Mouse (Mus musculus) heart, adult 9 months (tissue): Measurements from ENCODE around the gene Tspan7.

Experiments used
- DNase-seq, 2 experiments: peaks; one replicate each; pipeline ENCODE4 v3.0.0; 2022; ENCODE audit warnings: low spot score in 2 of 2

Gene Tspan7

DNA sequence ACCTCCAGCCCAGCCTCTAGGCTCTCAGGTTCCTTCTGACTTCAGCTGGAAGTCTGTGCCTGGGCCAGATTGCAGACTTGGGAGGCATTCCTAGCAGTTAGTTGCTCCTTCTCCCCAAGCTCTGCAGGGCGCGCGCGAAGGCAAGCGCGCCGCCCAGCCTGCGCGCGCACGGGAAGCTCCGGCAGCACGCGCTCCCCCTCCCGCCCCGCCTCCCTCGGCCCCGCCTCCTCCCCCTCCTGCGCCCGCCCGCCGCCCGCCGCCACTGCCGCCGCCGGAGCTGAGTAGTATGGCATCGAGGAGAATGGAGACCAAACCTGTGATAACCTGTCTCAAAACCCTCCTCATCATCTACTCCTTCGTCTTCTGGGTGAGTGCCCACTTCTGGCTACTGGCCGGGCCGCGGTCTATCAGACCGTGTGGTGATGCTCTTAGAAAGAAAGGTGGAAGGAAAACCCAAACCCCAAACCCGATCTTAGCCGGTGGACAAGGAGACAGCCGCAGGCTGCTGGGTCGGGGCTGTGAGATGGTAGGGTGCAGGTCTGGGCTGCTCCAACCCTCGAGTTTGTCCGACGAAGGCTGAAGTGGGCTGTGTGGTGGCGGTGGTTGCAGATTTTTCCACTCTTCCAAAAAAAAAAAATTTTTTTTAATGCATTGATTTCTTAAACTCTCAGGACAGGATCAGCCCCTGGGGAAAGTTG is at the start of gene Tspan7:
Gene Tspan7, plus strand, starts transcription at position 287 of the 698 bp plus-strand sequence.
- peak; percentile 29 to 32 for DNase-seq

GRCm38 (mm10) chrX:10449323-10449980 is 35.5 kb upstream of the Tspan7 start:
- no peak for DNase-seq

DNA sequence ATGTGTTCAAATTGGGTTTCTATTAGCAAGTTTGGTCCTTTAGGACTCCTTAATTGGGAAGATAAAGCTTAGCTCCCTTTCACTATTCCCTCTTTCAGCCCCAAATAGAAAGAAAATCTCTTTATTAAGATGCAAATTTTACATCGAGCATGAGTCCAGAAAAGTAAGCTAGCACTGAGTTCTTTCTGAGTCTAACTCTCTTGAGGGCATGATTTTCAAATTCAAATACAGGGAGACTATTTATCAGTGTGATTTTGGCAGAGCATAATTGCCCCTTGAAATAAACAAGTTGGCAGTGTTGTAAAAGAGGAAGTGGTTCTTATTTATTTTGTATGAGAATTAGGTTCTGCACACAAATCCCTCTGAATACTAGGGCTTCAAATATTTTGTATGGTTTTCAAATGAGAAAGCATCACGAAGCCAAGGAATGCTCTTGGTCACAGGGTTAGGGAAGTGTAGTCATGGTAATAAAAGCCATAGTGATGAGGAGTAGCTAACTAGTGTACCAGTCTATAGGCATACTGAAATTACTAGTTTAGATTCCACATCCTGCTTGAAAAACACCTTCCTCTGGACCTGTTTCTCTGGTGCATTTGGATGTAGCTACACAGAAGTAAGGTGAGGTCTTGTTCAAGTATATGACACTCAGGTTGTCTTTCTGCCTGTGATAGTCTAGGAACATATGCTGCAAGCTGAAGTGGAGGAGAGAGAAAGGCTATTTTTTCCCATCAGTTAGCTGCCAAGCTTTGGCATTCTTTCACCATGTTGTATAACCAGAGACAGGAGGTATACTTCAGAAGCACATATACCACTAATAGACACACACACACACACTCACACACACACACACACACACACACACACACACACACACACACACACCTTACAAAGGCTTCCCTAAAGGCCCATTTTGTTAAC is 34.6 kb upstream of the Tspan7 start:
- DNase-seq, result no peak

- no peak for DNase-seq
Measured at GRCm38 (mm10) chrX:10453798-10454197, 31.2 kb upstream of the Tspan7 start.

DNA sequence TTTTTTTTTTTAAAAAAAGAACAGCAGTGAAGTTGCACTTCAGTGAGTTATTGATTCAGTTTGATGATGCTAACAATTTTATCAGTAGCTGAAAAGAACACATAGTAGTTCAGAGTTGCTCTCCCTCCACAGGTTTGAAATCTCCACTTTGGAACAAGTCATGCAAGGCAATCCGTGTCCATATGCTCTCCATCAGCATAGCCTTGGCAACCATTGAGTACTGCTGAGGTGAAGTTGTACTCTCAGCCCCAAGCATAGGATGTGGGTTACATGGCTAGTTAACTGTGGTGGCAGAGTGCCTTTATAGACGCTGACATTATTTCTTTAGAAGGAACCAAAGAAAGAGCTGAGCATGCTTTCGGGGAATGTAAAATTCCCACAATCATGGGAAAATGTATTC is 27.7 kb upstream of the Tspan7 start:
- no peak for DNase-seq

DNA sequence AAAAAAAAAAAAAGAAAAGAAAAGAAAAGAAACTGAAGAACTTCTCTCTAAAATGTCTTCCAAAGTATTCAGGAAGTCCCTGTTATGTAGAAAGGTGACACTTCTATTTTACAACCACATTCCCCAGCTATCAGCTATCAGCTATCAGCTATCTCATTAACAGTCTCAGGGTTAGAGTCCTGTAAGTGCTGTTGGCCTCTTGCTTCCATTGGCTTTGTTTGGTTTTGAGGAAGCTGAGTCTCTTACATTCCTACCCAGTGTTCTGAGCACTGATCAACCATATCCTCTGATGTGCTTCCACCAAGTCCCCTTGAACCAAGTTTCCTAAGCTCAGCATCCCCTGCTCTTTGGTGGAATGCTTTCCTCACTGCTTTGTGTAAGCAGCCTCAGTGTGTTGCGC is 7.9 kb upstream of the Tspan7 start:
- no peak for DNase-seq

- no peak for DNase-seq
Measured at GRCm38 (mm10) chrX:10479031-10479886, 5.7 kb upstream of the Tspan7 start.

GRCm38 (mm10) chrX:10479943-10480342 is 5.0 kb upstream of the Tspan7 start:
- no peak for DNase-seq

DNA sequence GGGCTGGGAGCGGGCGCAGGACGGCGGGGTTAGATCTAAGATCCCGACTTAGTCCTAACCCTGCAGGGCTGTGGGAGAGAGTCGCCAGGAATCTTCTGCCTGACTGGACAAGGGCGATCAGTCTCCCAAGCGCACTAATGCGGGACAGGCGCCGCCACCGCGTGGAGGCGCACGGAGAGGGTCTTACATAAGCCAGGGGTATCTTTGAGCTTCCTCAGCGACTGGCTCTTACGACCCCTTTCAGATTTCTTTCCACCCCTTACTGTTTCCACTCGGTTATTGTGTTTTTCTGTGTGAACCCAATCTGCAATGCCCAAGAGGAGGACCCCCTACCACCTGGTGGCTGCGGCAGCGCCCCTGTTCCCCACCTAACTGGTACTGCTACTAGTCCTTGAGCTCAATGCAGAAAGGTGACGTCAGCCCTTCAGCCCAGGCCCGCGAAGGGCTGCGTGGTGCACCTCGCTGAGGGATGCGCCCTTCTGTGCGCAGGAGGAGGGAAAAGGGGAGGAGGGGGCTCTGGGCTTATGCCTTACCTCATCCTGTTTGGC is 780 bp downstream of the Tspan7 start:
- peak; percentile 34 to 36 for DNase-seq

GRCm38 (mm10) chrX:10498580-10498979 is 13.6 kb downstream of the Tspan7 start:
- no peak for DNase-seq

DNA sequence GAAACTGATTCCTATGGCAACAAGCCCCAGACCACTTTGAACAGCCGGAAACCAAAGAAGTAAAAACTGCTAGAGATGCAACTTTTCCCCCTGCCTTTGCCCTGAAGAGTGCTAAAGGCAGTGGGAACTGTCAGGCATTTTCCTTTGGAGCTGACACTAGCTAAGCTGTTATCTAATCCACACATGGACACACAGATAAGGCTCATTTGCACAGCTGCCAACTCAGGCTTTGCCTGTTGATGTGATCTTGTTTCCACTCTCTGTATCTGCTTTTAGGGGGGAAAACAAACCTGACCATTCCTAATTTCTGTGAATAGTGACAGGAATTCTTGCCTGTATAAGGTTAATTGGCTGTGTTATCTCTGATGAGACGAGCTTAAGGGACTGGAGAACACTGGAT is 17.7 kb downstream of the Tspan7 start:
- DNase-seq, result peak in 1 of 2 experiments; percentile 11

- DNase-seq, result no peak
Measured at GRCm38 (mm10) chrX:10514417-10514816, 29.5 kb downstream of the Tspan7 start.

DNA sequence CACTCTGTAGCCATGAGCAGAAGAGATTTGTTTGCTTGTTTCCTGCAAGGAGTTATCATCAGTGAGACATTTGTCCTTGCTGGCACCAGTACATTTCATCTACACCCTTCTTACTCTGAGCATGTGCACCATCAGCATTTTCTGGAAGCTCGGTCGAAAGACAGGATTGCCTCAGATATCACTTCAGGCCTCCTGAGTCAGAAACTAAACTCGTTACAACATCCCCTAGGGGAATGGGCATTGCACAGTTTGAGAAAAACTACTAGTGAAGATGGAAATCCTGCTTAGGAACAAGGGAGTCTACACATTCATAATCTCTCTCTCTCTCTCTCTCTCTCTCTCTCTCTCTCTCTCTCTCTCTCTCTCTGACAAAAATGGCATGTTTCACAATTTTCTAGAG is 30.0 kb downstream of the Tspan7 start:
- DNase-seq, result no peak

DNA sequence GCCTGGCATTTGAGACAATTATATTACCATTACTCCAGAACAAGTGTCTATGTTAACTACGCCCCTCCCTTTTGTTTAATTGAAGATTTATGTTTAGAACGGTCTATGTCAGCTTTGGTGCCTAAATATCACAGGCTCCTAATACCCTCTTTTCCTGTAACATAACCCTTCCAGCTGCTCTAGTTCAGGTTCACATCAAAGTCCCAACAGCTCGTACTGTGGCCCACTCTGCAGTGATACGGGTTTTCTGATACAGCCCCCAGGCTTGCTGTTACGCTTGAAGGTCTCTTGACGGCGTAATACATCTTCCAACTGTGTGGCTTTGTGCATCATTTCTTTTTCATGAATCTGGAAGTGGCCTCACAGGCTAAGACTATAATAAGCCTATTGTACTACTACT is 31.5 kb downstream of the Tspan7 start:
- DNase-seq, result no peak

DNA sequence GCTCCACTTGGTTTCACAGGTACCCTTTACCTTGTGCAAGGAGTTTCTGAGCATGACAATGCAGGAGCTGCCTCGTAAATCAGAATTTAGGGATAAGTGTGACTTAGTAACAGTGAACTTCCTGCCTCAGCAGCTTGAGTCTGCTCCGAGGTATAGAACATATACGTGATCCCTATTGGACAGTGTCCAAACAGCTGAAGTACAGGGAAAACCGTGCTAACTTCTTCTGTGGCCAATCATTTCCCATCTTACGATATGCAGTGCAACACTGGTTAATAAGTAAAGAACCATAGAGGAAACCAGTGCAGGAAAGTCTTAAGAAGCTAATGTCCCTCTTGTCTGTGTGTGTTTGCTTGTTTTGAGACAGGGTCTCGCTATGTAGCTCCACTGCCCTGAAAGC is 32.0 kb downstream of the Tspan7 start:
- DNase-seq, result no peak

DNA sequence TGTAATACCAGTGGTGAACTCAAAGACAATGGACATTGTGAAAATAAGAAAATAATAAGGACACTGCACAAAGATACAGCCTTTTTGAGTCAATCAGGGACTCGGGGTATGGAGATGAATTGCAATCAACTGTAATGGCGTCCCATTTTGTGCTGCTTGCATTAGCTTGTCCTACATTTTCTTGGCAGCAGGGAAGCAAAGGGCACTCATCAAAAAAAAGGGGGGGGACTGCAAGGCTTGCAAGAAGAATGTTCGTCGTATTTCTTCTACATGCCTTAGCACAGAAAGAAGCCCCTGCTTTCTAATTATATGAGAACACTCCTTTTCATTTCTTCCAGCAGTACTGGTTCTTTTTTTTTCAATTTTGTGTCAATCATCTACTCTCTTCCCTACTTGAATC is 32.8 kb downstream of the Tspan7 start:
- no peak for DNase-seq

DNA sequence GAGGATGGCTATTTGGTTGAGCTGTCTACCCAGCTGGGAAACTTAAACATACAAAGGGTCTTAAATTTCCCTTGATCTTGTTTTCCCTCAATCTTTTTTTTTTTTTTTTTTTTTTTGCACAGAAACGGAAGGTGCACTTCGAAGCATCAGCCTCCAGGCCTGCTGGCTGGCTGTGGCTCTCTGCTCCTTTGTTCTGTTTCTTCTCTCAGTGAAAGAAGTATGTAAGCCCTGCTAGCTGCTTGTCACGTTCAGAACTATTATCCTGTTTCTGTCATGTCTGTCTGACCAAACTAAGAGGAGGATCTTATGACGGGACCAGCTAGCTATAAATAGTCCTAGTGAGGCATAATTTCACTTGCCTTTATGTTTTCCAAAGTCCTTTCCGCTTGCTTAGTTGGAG is 33.6 kb downstream of the Tspan7 start:
- no peak for DNase-seq

- DNase-seq, result peak in 1 of 2 experiments; percentile 14
Measured at GRCm38 (mm10) chrX:10535450-10535849, 50.5 kb downstream of the Tspan7 start.

GRCm38 (mm10) chrX:10539009-10539408 is 54.1 kb downstream of the Tspan7 start:
- DNase-seq, result no peak

DNA sequence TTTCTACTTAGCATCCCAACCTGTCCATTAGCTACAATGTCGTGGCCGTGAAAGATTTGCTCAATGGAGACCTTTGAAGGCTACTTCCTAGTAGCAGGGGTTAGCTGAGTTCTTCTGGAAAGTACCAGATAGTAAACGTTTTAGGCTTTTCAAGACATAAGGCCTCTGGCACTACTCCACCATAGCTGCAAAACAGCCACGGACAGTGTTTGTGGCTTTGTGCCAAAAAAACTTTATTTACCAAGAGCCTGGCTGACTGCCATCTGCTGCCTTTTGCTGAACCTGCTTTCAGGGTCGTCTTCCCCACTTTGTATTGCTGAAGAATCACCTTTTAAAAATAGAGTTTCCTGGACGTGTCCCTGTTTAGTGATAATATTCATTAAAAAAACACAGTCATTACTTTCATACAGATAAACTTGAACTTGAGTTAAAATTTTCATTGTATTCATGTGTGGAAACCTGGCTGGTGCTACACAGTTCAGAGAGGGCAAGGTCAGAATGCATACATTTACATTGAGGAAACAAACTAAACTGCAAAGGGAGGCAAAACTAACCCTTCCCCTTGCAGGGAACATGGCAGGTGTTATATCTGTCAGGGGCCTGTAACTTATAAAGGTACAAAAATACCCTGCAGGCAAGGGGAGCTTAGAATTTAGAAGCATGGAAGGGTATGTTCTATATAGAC is 54.7 kb downstream of the Tspan7 start:
- DNase-seq, result no peak

DNA sequence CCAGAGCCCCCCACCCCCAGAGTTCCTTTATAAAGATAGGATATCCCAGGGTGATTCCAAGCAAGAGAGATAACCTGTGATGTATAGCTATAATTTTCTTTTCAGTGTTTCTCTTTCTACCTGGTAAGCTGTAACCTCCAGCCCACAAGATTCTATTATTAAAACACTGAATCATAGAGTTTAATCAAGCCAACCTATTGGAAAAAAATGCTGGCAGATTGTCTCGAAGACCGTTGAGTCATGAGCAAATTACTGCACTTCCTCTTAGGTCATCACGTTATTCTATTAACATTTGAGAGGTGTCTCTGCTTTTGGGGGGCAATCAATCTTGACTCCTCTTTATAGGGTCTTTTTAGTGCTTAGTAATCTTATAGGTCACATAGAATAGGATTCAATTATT is 61.9 kb downstream of the Tspan7 start:
- no peak for DNase-seq
